Mouse (Mus musculus) spleen, adult 2 months (tissue): ENCODE data around the gene Parg. TPM values are rescaled to one million over a fixed set of nuclear protein-coding genes. Genes with fewer than 3 reads are reported as not detected.
"Not testable (repeated sequence)": the region's sequence is repeated elsewhere in the genome, so short reads cannot be mapped to it uniquely, and the experiment has no call there.

Experiments used
- DNase-seq, 2 experiments: peaks; one replicate each; pipeline versions ENCODE4 v3.0.0 to v3.0.0-alpha.2; 2012 to 2021; ENCODE audit warnings: low spot score in 2 of 2, low read depth in 1 of 2
- H3K27ac ChIP-seq: fragments of 200-500 bp; 2 replicates; pipeline ENCODE4 v1.5.1; 2012; ENCODE audit warnings: low read length, inconsistent platforms; ENCODE audit not compliant: insufficient read depth
- H3K27me3 ChIP-seq: fragments of 200-500 bp; 2 replicates; pipeline ENCODE4 v1.6.1; 2012; ENCODE audit warnings: mild to moderate bottlenecking, moderate library complexity, low read length, inconsistent platforms; ENCODE audit not compliant: control insufficient read depth, insufficient read depth
- H3K36me3 ChIP-seq: fragments of 200-500 bp; 2 replicates; pipeline ENCODE4 v1.6.1; 2012; ENCODE audit warnings: mild to moderate bottlenecking, low read length, inconsistent platforms; ENCODE audit not compliant: control insufficient read depth, insufficient read depth
- H3K4me1 ChIP-seq: fragments of 200-500 bp; 2 replicates; pipeline ENCODE4 v1.6.1; 2011; ENCODE audit warnings: inconsistent platforms; ENCODE audit not compliant: control insufficient read depth, insufficient read depth, insufficient read length
- H3K4me3 ChIP-seq: fragments of 200-500 bp; 2 replicates; pipeline ENCODE4 v1.5.1; 2011; ENCODE audit warnings: mild to moderate bottlenecking, inconsistent platforms; ENCODE audit not compliant: insufficient read depth, insufficient read length; ENCODE audit errors: extremely low read depth
- CTCF ChIP-seq: fragments of 200-500 bp; IDR thresholded peaks from 2 replicates; pipeline ENCODE4 v1.5.1; 2011; ENCODE audit warnings: mild to moderate bottlenecking, inconsistent platforms; ENCODE audit not compliant: insufficient read depth, insufficient read length, insufficient replicate concordance; ENCODE audit errors: extremely low read depth
- POLR2A ChIP-seq: fragments of 200-500 bp; IDR thresholded peaks from 2 replicates; pipeline ENCODE4 v1.6.1; 2011; ENCODE audit warnings: low read depth, low read length, inconsistent platforms
- WGBS: fragments of 180-500 bp; shearing (Covaris S2); methylation state at CpG from one replicate; pipeline ENCODE4 v1.1.7; 2018; 5-methylcytosine and 5-hydroxymethylcytosine counted together
- polyA plus RNA-seq: library from polyadenylated mRNA; depleted of rRNA; stranded (reverse); fragments of >200 nt; gene quantifications from 2 replicates; pipeline ENCODE4 v1.2.3, GENCODE M21; 2012

The Parg gene
- polyA plus RNA-seq, 1 experiment = 4.3 TPM

- peaks cover 11% of the 10 kb centered on the region for H3K4me1 ChIP-seq
These were observed 34.9 kb upstream of the Parg start for GRCm38 (mm10) chr14:32166840-32167239.

GRCm38 (mm10) chr14:32167326-32167725, 34.4 kb upstream of the Parg start:
- TF ChIP-seq CTCF (no peak), POLR2A (no peak)
- no peak overlapping the region for H3K27ac ChIP-seq
- H3K36me3 ChIP-seq = peaks cover 4% of the 10 kb centered on the region
- DNase-seq = no peak
- peaks cover 11% of the 10 kb centered on the region for H3K4me1 ChIP-seq
- WGBS = 40% methylated on average over 5 of the region's 5 CpGs
- no peak overlapping the region for H3K4me3 ChIP-seq
- H3K27me3 ChIP-seq = no peaks in the 10 kb centered on the region

More at GRCm38 (mm10) chr14:32166840-32167239, 34.9 kb upstream of the Parg start:
- H3K27ac ChIP-seq = peak overlapping the region; percentile 55; the same call in 1 of the 2 replicates
- peaks cover 4% of the 10 kb centered on the region for H3K36me3 ChIP-seq
- no peaks in the 10 kb centered on the region for H3K27me3 ChIP-seq
- TF ChIP-seq CTCF = no peak
- no peak for TF ChIP-seq POLR2A
- DNase-seq = no peak
- H3K4me3 ChIP-seq = no peak overlapping the region
- WGBS = 45% methylated on average over 1 of the region's 1 CpGs

GRCm38 (mm10) chr14:32168653-32169231, 33.0 kb upstream of the Parg start:
- TF ChIP-seq POLR2A (no peak), CTCF (no peak)
- H3K36me3 ChIP-seq = peaks cover 10% of the 10 kb centered on the region
- no peak overlapping the region for H3K4me3 ChIP-seq
- no peaks in the 10 kb centered on the region for H3K27me3 ChIP-seq
- peak overlapping the region; percentile 60 for H3K27ac ChIP-seq
- H3K4me1 ChIP-seq = peaks cover 11% of the 10 kb centered on the region
- DNase-seq = no peak
- WGBS = 48% methylated on average over 3 of the region's 3 CpGs

- peaks cover 17% of the 10 kb centered on the region for H3K36me3 ChIP-seq
- H3K4me3 ChIP-seq = no peak overlapping the region
- TF ChIP-seq POLR2A (no peak), CTCF (no peak)
- WGBS = 90% methylated on average over 4 of the region's 4 CpGs
- H3K27me3 ChIP-seq = no peaks in the 10 kb centered on the region
- no peak overlapping the region for H3K27ac ChIP-seq
- DNase-seq = no peak
- peaks cover 10% of the 10 kb centered on the region for H3K4me1 ChIP-seq
These were observed 31.6 kb upstream of the Parg start for GRCm38 (mm10) chr14:32170137-32170536.

GRCm38 (mm10) chr14:32175310-32175709, 26.4 kb upstream of the Parg start:
- Histone ChIP-seq H3K36me3 (peaks cover 30% of the 10 kb centered on the region), H3K27ac (no peak overlapping the region), H3K27me3 (no peaks in the 10 kb centered on the region), H3K4me3 (no peak overlapping the region), H3K4me1 (no peaks in the 10 kb centered on the region)
- 89% methylated on average over 2 of the region's 2 CpGs for WGBS
- DNase-seq = no peak
- no peak for TF ChIP-seq POLR2A
- TF ChIP-seq CTCF = no peak

GRCm38 (mm10) chr14:32176590-32176989, 25.2 kb upstream of the Parg start:
- not testable (repeated sequence) for H3K4me3 ChIP-seq, H3K4me1 ChIP-seq, DNase-seq, H3K27ac ChIP-seq, H3K27me3 ChIP-seq
- 92% methylated on average over 5 of the region's 5 CpGs for WGBS
- H3K36me3 ChIP-seq = peaks cover 31% of the 10 kb centered on the region

GRCm38 (mm10) chr14:32179393-32180195, 22.2 kb upstream of the Parg start:
- Histone ChIP-seq H3K4me3 (no peak overlapping the region), H3K4me1 (no peaks in the 10 kb centered on the region), H3K36me3 (peaks cover 30% of the 10 kb centered on the region), H3K27ac (no peak overlapping the region), H3K27me3 (no peaks in the 10 kb centered on the region)
- DNase-seq = no peak
- TF ChIP-seq POLR2A (no peak), CTCF (no peak)
- WGBS = 89% methylated on average over 10 of the region's 10 CpGs
